Mouse (Mus musculus) CH12.LX (cell line): Measurements from ENCODE around the gene Tnfrsf21.

Experiments used
- BHLHE40 ChIP-seq: IDR thresholded peaks from 2 replicates; pipeline ENCODE4 v1.6.1; 2011; ENCODE audit warnings: mild to moderate bottlenecking, low read depth, low read length, improper control_type of control experiment
- CTCF ChIP-seq, 2 experiments: IDR thresholded peaks in 1 of 2; conservative IDR thresholded peaks in 1 of 2; 2 replicates each; pipeline ENCODE4 v1.5.1; 2011 to 2012; ENCODE audit warnings: low read depth in 2 of 2, low read length in 2 of 2, improper control_type of control experiment in 1 of 2, inconsistent platforms in 1 of 2, mild to moderate bottlenecking in 1 of 2, moderate library complexity in 1 of 2
- JUN ChIP-seq: IDR thresholded peaks from 2 replicates; pipeline ENCODE4 v1.6.1; 2011; ENCODE audit warnings: low read depth, mild to moderate bottlenecking, low read length, improper control_type of control experiment, moderate library complexity; ENCODE audit not compliant: insufficient read depth
- KAT2A ChIP-seq: IDR thresholded peaks from 2 replicates; pipeline ENCODE4 v1.6.1; 2012; ENCODE audit warnings: low read length, improper control_type of control experiment, inconsistent platforms; ENCODE audit not compliant: insufficient replicate concordance
- NELFE ChIP-seq: IDR thresholded peaks from 2 replicates; pipeline ENCODE4 v1.6.1; 2011; ENCODE audit warnings: low read depth, low read length, improper control_type of control experiment
- POLR2A ChIP-seq: IDR thresholded peaks from 2 replicates; pipeline ENCODE4 v1.6.1; 2011; ENCODE audit warnings: low read depth, mild to moderate bottlenecking, improper control_type of control experiment, low read length
- RAD21 ChIP-seq: IDR thresholded peaks from 2 replicates; pipeline ENCODE4 v1.6.1; 2011; ENCODE audit warnings: low read depth, mild to moderate bottlenecking, low read length, improper control_type of control experiment, moderate library complexity
- SMC3 ChIP-seq: IDR thresholded peaks from 2 replicates; pipeline ENCODE4 v1.6.1; 2011; ENCODE audit warnings: low read depth, low read length, improper control_type of control experiment
- TCF12 ChIP-seq: IDR thresholded peaks from 2 replicates; pipeline ENCODE4 v1.6.1; 2014; ENCODE audit warnings: low read depth, mild to moderate bottlenecking, inconsistent platforms, low read length, improper control_type of control experiment
- UBTF ChIP-seq: IDR thresholded peaks from 2 replicates; pipeline ENCODE4 v1.6.1; 2012; ENCODE audit warnings: low read depth, mild to moderate bottlenecking, inconsistent platforms, low read length, improper control_type of control experiment, moderate library complexity
- USF1 ChIP-seq: IDR thresholded peaks from 2 replicates; pipeline ENCODE4 v1.6.1; 2014; ENCODE audit warnings: low read depth, mild to moderate bottlenecking, inconsistent platforms, low read length, improper control_type of control experiment
- USF2 ChIP-seq: conservative IDR thresholded peaks from 2 replicates; pipeline ENCODE4 v1.6.1; 2011; ENCODE audit warnings: low read depth, low read length, improper control_type of control experiment
- ZMIZ1 ChIP-seq: IDR thresholded peaks from 2 replicates; pipeline ENCODE4 v1.6.1; 2012; ENCODE audit warnings: low read depth, mild to moderate bottlenecking, inconsistent platforms, low read length, improper control_type of control experiment
- ZNF384 ChIP-seq: IDR thresholded peaks from 2 replicates; pipeline ENCODE4 v1.6.1; 2012; ENCODE audit warnings: low read depth, low read length, improper control_type of control experiment, inconsistent platforms

- no peak for TF ChIP-seq NELFE
- no peak for TF ChIP-seq CTCF (conservative IDR thresholded peaks at IDR 0.05 in 1 of 2, IDR thresholded peaks at IDR 0.05 in 1 of 2; ENCODE audit: low read depth in 2 of 2, low read length in 2 of 2)
- TF ChIP-seq SMC3, result no peak
- TF ChIP-seq ZNF384, result no peak
- TF ChIP-seq JUN, result no peak
- no peak for TF ChIP-seq POLR2A
- TF ChIP-seq USF1, result no peak
- TF ChIP-seq USF2, result no peak
- TF ChIP-seq BHLHE40, result no peak
- no peak for TF ChIP-seq RAD21
- TF ChIP-seq ZMIZ1, result no peak
- no peak for TF ChIP-seq KAT2A
- no peak for TF ChIP-seq TCF12
- TF ChIP-seq UBTF, result no peak
Observed at GRCm38 (mm10) chr17:43135398-43136265, 119.3 kb downstream of the Tnfrsf21 start.
